Mouse (Mus musculus) forebrain, embryonic 10.5 days (tissue): Measurements from ENCODE around the gene Frat2. TPM values are rescaled to one million over a fixed set of nuclear protein-coding genes. Genes with fewer than 3 reads are reported as not detected.

Experiments used
- polyA plus RNA-seq: library from polyadenylated mRNA; unstranded; fragments of >200 nt; fragmentation: Nextera tagmentation; extraction: Ambion mirVana; gene quantifications from 2 replicates; pipeline ENCODE4 v1.2.1, GENCODE M21; 2016

Frat2 gene
- polyA plus RNA-seq, 1 experiment from 2014 or later = 5.5 TPM

Other genes with a start within 250 kb of the Frat2 start
- 0.73 and 1.4 TPM in 2 replicates for gene Slit1, start 104.5 kb downstream of the Frat2 start, polyA plus RNA-seq
- gene Arhgap19, start 46.1 kb downstream of the Frat2 start, polyA plus RNA-seq = 49.7 and 50.9 TPM in 2 replicates
- 10.9 and 11.8 TPM in 2 replicates for gene Frat1, start 18.2 kb downstream of the Frat2 start, polyA plus RNA-seq
- gene Rrp12, start 48.0 kb upstream of the Frat2 start, polyA plus RNA-seq = 43.8 and 43.9 TPM in 2 replicates
- gene Pgam1, start 63.8 kb upstream of the Frat2 start, polyA plus RNA-seq = 1,170 and 1,238 TPM in 2 replicates
- gene Exosc1, start 85.3 kb upstream of the Frat2 start, polyA plus RNA-seq = 101 and 103 TPM in 2 replicates
- gene Zdhhc16, start 85.3 kb upstream of the Frat2 start, polyA plus RNA-seq = 85.8 and 92.4 TPM in 2 replicates
- gene Mms19, start 133.0 kb upstream of the Frat2 start, polyA plus RNA-seq = 35.3 and 42.3 TPM in 2 replicates
- gene Ubtd1, start 133.6 kb upstream of the Frat2 start, polyA plus RNA-seq = 9.2 and 9.6 TPM in 2 replicates
- 0.42 TPM in 1 of 2 replicates, not detected in the other for gene Ankrd2, start 187.9 kb upstream of the Frat2 start, polyA plus RNA-seq
- 0.95 and 1.3 TPM in 2 replicates for gene Hoga1, start 197.5 kb upstream of the Frat2 start, polyA plus RNA-seq
- gene 4933411K16Rik, start 204.1 kb upstream of the Frat2 start, polyA plus RNA-seq = not detected in 2 replicates
- 43.1 and 43.4 TPM in 2 replicates for gene Morn4, start 238.2 kb upstream of the Frat2 start, polyA plus RNA-seq
- gene Pi4k2a, start 242.3 kb upstream of the Frat2 start, polyA plus RNA-seq = 21.3 and 23.3 TPM in 2 replicates